ENCODE assay signal across 20 mouse cellular contexts in genomic region chr14:47283568-47283967, GRCm38 (mm10). TPM values are rescaled to one million over a fixed set of nuclear protein-coding genes. Genes with fewer than 3 reads are reported as not detected.
DNase-seq lines count a peak whose midpoint lies in the region; ATAC-seq and TF ChIP-seq lines count a peak whose summit lies in the region.
"Had no signal": no experiment of that assay in that cellular context is flagged by ENCODE, and none has a peak within 500 bp of the region (broad histone marks: within the 10 kb centered on the region; RNA-seq: fewer than 3 reads in every experiment).

No protein-coding gene starts in this region.

- no peaks in the 10 kb centered on the region for H3K36me3 ChIP-seq in kidney, postnatal 0 days (ENCODE audit: insufficient read depth, low read length)
- H3K36me3 ChIP-seq in lung, embryonic 14.5 days (ENCODE audit: insufficient read depth), result 0 out of 2 replicates have a peak, but pooled peaks cover 6% of the 10 kb centered on the region
- H3K36me3 ChIP-seq: heart, embryonic 15.5 days; hindbrain, embryonic 15.5 days had no signal

- no peak for TF ChIP-seq CTCF in kidney, postnatal 0 days (IDR thresholded peaks at IDR 0.05; ENCODE audit: low read depth)
- TF ChIP-seq CTCF in lung, embryonic 14.5 days (IDR thresholded peaks at IDR 0.05; ENCODE audit: low read depth), result no peak

- H3K9me3 ChIP-seq in kidney, postnatal 0 days (replicated peaks; ENCODE audit: low read length), result no peaks in the 10 kb centered on the region
- H3K9me3 ChIP-seq in lung, embryonic 14.5 days (ENCODE audit: low read depth, low read length), result no peaks in the 10 kb centered on the region
- H3K9me3 ChIP-seq: embryonic facial prominence, embryonic 13.5 days; forebrain, embryonic 13.5 days; heart, embryonic 15.5 days; hindbrain, embryonic 15.5 days had no signal

- no peak for ATAC-seq in kidney, postnatal 0 days (replicated peaks; ENCODE audit: low FRiP score, low read depth)
- no peak for ATAC-seq in lung, embryonic 14.5 days (ENCODE audit: insufficient read depth)
- no peak for ATAC-seq in erythroblast, adult 5-6 weeks (replicated peaks; ENCODE audit: low FRiP score, poor library complexity, severe bottlenecking)
- ATAC-seq: forebrain, embryonic 13.5 days; forebrain, postnatal 0 days had no signal

- no peaks in the 10 kb centered on the region for H3K27me3 ChIP-seq in kidney, postnatal 0 days (ENCODE audit: insufficient read depth, low read length)
- H3K27me3 ChIP-seq in lung, embryonic 14.5 days (ENCODE audit: insufficient read depth, low read length), result no peaks in the 10 kb centered on the region
- H3K27me3 ChIP-seq: embryonic facial prominence, embryonic 13.5 days; forebrain, embryonic 13.5 days; heart, embryonic 15.5 days; hindbrain, embryonic 15.5 days had no signal

- no peak overlapping the region for H3K9ac ChIP-seq in kidney, postnatal 0 days (ENCODE audit: low read depth, low read length)
- no peak overlapping the region for H3K9ac ChIP-seq in lung, embryonic 14.5 days
- H3K9ac ChIP-seq: embryonic facial prominence, embryonic 13.5 days; forebrain, embryonic 13.5 days; forebrain, postnatal 0 days; heart, embryonic 15.5 days; hindbrain, embryonic 15.5 days had no signal

- no peaks in the 10 kb centered on the region for H3K4me1 ChIP-seq in kidney, postnatal 0 days (replicated peaks; ENCODE audit: insufficient read depth, low read length)
- no peaks in the 10 kb centered on the region for H3K4me1 ChIP-seq in lung, embryonic 14.5 days (ENCODE audit: insufficient read depth)

- H3K4me2 ChIP-seq in kidney, postnatal 0 days (ENCODE audit: low read length), result no peak overlapping the region
- no peak overlapping the region for H3K4me2 ChIP-seq in lung, embryonic 14.5 days
- H3K4me2 ChIP-seq: embryonic facial prominence, embryonic 13.5 days; forebrain, embryonic 13.5 days; heart, embryonic 11.5 days; heart, embryonic 15.5 days; hindbrain, embryonic 15.5 days had no signal

- peak; percentile 38 for DNase-seq in kidney, postnatal 0 days (ENCODE audit: low spot score)
- no peak for DNase-seq in kidney, adult 18-20 months
- peak; percentile 57 for DNase-seq in lung, embryonic 14.5 days
- DNase-seq in lung, adult 18-20 months, result no peak
- peak; percentile 56 for DNase-seq in brain, adult 2 months (ENCODE audit: low read depth, low spot score)
- DNase-seq: adrenal gland, adult 8-10 months; adrenal gland, postnatal 36 days; cerebellum, adult 11-12 months; cerebellum, adult 9-10 months; cerebellum, postnatal 25 days; forebrain, postnatal 0 days; gastrocnemius, postnatal 36 days; heart, adult 18-20 months; heart, postnatal 36 days had no signal

- WGBS in kidney, postnatal 0 days, result 45% methylated on average over 7 of the region's 7 CpGs
- WGBS in lung, embryonic 14.5 days, result 45% methylated on average over 7 of the region's 7 CpGs

- no peak overlapping the region for H3K4me3 ChIP-seq in kidney, postnatal 0 days (replicated peaks; ENCODE audit: low read depth, low read length)
- no peak overlapping the region for H3K4me3 ChIP-seq in lung, embryonic 14.5 days (ENCODE audit: low read depth, low read length)
- H3K4me3 ChIP-seq: embryonic facial prominence, embryonic 13.5 days; forebrain, embryonic 13.5 days; heart, embryonic 15.5 days; hindbrain, embryonic 15.5 days had no signal

- no peak overlapping the region for H3K27ac ChIP-seq in kidney, postnatal 0 days
- H3K27ac ChIP-seq in lung, embryonic 14.5 days (ENCODE audit: low read depth), result no peak overlapping the region
- H3K27ac ChIP-seq: embryonic facial prominence, embryonic 13.5 days; forebrain, embryonic 13.5 days; heart, embryonic 15.5 days; hindbrain, embryonic 15.5 days had no signal

RNA-seq across cellular contexts. Expression of gene Socs4, which starts 6.8 kb away (rescaled TPM):
- 3.7 and 4.3 TPM in 2 replicates for polyA plus RNA-seq in kidney, postnatal 0 days (2015; fragmentation: Nextera tagmentation; extraction: Ambion mirVana)
- 4.1 and 4.3 TPM in 2 replicates for polyA plus RNA-seq in lung, embryonic 14.5 days (2014; fragmentation: Nextera tagmentation; extraction: Ambion mirVana)
- 17.3 and 23.4 TPM in 2 replicates for total RNA-seq in erythroblast, adult 5-6 weeks (2015; ENCODE audit: low replicate concordance)
- 18.7 and 20.9 TPM in 2 replicates for total RNA-seq in erythroblast, adult 5-6 weeks (2017; ENCODE audit: low replicate concordance)

RNA-seq across cellular contexts. Expression of gene Wdhd1, which starts 6.9 kb away (rescaled TPM):
- 10.9 and 11.8 TPM in 2 replicates for polyA plus RNA-seq in kidney, postnatal 0 days (2015; fragmentation: Nextera tagmentation; extraction: Ambion mirVana)
- polyA plus RNA-seq in lung, embryonic 14.5 days (2014; fragmentation: Nextera tagmentation; extraction: Ambion mirVana), result 44.2 and 46.8 TPM in 2 replicates
- total RNA-seq in erythroblast, adult 5-6 weeks (2015; ENCODE audit: low replicate concordance), result 40.3 and 52.7 TPM in 2 replicates
- total RNA-seq in erythroblast, adult 5-6 weeks (2017; ENCODE audit: low replicate concordance), result 82.9 and 164 TPM in 2 replicates

RNA-seq across cellular contexts. Expression of gene Mapk1ip1l, which starts 14.5 kb away (rescaled TPM):
- 38.1 and 41.2 TPM in 2 replicates for polyA plus RNA-seq in kidney, postnatal 0 days (2015; fragmentation: Nextera tagmentation; extraction: Ambion mirVana)
- polyA plus RNA-seq in lung, embryonic 14.5 days (2014; fragmentation: Nextera tagmentation; extraction: Ambion mirVana), result 97.1 and 101 TPM in 2 replicates
- total RNA-seq in erythroblast, adult 5-6 weeks (2015; ENCODE audit: low replicate concordance), result 32.5 and 38.9 TPM in 2 replicates
- total RNA-seq in erythroblast, adult 5-6 weeks (2017; ENCODE audit: low replicate concordance), result 30.4 and 38.1 TPM in 2 replicates

Comparison
In these comparisons a context has a peak if more than half of its experiments do, and no peak if none do; other contexts are left out.
1. DNase-seq: peak in kidney, postnatal 0 days (single experiment), lung, embryonic 14.5 days (single experiment) and brain, adult 2 months (single experiment); none in kidney, adult 18-20 months (single experiment) and lung, adult 18-20 months (0 of 2).